In the genomic region with DNA sequence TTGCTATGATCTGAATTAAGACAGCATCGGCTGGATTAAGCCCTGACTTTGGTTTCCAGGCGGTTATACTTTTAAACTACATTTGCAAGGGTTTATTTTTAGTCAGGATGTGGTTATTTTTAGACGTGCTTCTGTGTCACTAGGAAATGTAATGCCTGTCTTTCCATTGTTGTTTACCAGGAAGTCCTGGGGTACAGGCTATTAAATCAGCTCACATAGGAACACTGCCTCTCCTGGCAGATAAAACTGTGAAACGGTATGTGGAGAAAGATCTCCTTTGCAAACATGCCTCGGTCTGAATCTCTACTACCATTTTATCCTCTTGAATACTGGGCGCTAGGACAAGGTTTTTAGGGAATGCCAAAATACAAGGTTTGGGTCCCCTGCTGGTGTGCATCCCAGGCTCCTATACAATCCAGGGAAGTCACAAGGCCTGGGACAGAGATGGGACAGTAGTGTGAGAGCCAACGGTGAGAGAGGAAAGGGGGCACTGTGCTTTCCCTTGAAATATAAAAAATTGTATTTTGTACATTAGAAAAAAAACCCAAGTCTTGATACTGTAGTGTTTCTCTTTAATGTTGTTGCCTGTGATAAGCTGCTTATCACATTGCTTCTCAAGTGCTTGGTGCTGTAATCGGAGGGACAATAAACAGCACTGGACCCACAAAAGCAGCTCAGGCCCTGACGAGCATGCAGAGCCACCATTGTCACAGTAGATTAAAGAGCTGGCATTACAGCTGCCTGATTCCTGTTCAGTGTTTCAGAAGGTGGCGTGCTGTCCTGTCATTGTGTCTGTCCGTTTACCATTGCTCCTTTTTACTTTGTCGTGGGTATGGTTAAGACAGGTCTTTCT, we compare ENCODE assay signal across 10 mouse cellular contexts. TPM values are rescaled to one million over a fixed set of nuclear protein-coding genes. Genes with fewer than 3 reads are reported as not detected.
DNase-seq lines count a peak whose midpoint lies in the region; ATAC-seq lines count a peak whose summit lies in the region.
"Had no signal": no experiment of that assay in that cellular context is flagged by ENCODE, and none has a peak within 500 bp of the region (broad histone marks: within the 10 kb centered on the region; RNA-seq: fewer than 3 reads in every experiment).

No protein-coding gene starts in this region.

- H3K27ac ChIP-seq in forebrain, embryonic 14.5 days (ENCODE audit: low read depth, low read length): no peak overlapping the region
- no peak overlapping the region for H3K27ac ChIP-seq in forebrain, embryonic 11.5 days (ENCODE audit: low read depth, low read length)
- peak overlapping the region; percentile 90 for H3K27ac ChIP-seq in heart, embryonic 16.5 days (ENCODE audit: low read length)
- H3K27ac ChIP-seq in liver, embryonic 15.5 days (replicated peaks): 0 out of 2 replicates have a peak overlapping the region, but pooled peaks have one; percentile 10

- no peaks in the 10 kb centered on the region for H3K9me3 ChIP-seq in forebrain, embryonic 14.5 days (replicated peaks; ENCODE audit: control insufficient read depth, low read length)
- H3K9me3 ChIP-seq in forebrain, embryonic 11.5 days (ENCODE audit: control insufficient read depth, low read length): no peaks in the 10 kb centered on the region
- no peaks in the 10 kb centered on the region for H3K9me3 ChIP-seq in heart, embryonic 16.5 days (replicated peaks; ENCODE audit: control insufficient read depth, low read length)
- H3K9me3 ChIP-seq in liver, embryonic 15.5 days (replicated peaks): no peaks in the 10 kb centered on the region

- no peak overlapping the region for H3K4me2 ChIP-seq in forebrain, embryonic 14.5 days (ENCODE audit: low read length)
- no peak overlapping the region for H3K4me2 ChIP-seq in forebrain, embryonic 11.5 days (ENCODE audit: low read depth, low read length, severe bottlenecking)
- peak overlapping the region; percentile 36 for H3K4me2 ChIP-seq in heart, embryonic 16.5 days (ENCODE audit: low read depth, low read length)
- H3K4me2 ChIP-seq in liver, embryonic 15.5 days: no peak overlapping the region; the same call in 1 of the 2 replicates

- peak; percentile 32 for DNase-seq in forebrain, embryonic 14.5 days (ENCODE audit: low spot score)
- no peak for DNase-seq in forebrain, embryonic 11.5 days (ENCODE audit: low spot score)
- peak; percentile 16 for DNase-seq in adipocyte (ENCODE audit: low spot score)
- no peak for DNase-seq in adrenal gland, adult 18-20 months (ENCODE audit: low spot score in 2 of 2)
- DNase-seq in ovary, postnatal 36 days (ENCODE audit: low spot score): no peak
- DNase-seq in thymus, postnatal 10 days (ENCODE audit: low spot score in 2 of 2): no peak
- DNase-seq: gastrocnemius, postnatal 25 days; thymus, postnatal 36 days had no signal

- peaks cover 23% of the 10 kb centered on the region for H3K36me3 ChIP-seq in forebrain, embryonic 14.5 days (ENCODE audit: control insufficient read depth, insufficient read depth, low read length)
- H3K36me3 ChIP-seq in forebrain, embryonic 11.5 days (ENCODE audit: control insufficient read depth, insufficient read depth, low read length): no peaks in the 10 kb centered on the region
- H3K36me3 ChIP-seq in heart, embryonic 16.5 days (ENCODE audit: control insufficient read depth, insufficient read depth): peaks cover 17% of the 10 kb centered on the region
- peaks cover 24% of the 10 kb centered on the region for H3K36me3 ChIP-seq in liver, embryonic 15.5 days (replicated peaks)

- no peak overlapping the region for H3K4me3 ChIP-seq in forebrain, embryonic 14.5 days (ENCODE audit: low read depth, low read length)
- H3K4me3 ChIP-seq in forebrain, embryonic 11.5 days (ENCODE audit: low read depth, low read length): no peak overlapping the region
- no peak overlapping the region; the same call in 1 of the 2 replicates for H3K4me3 ChIP-seq in heart, embryonic 16.5 days (ENCODE audit: low read length)
- no peak overlapping the region for H3K4me3 ChIP-seq in liver, embryonic 15.5 days (replicated peaks)

- no peaks in the 10 kb centered on the region for H3K27me3 ChIP-seq in forebrain, embryonic 14.5 days (replicated peaks; ENCODE audit: control insufficient read depth, insufficient read depth, low read length)
- H3K27me3 ChIP-seq in forebrain, embryonic 11.5 days (ENCODE audit: control insufficient read depth, insufficient read depth, low read length): no peaks in the 10 kb centered on the region
- no peaks in the 10 kb centered on the region for H3K27me3 ChIP-seq in heart, embryonic 16.5 days (ENCODE audit: control insufficient read depth, insufficient read depth, low read length)
- H3K27me3 ChIP-seq in liver, embryonic 15.5 days: no peaks in the 10 kb centered on the region

- WGBS in forebrain, embryonic 14.5 days: 31% methylated on average over 12 of the region's 12 CpGs
- 39% methylated on average over 12 of the region's 12 CpGs for WGBS in forebrain, embryonic 11.5 days
- WGBS in heart, embryonic 16.5 days: 26% methylated on average over 12 of the region's 12 CpGs
- WGBS in liver, embryonic 15.5 days (ENCODE audit: insufficient replicate concordance): 33% methylated on average over 12 of the region's 12 CpGs

- peaks cover 7% of the 10 kb centered on the region; the same call in 1 of the 2 replicates for H3K4me1 ChIP-seq in forebrain, embryonic 14.5 days (ENCODE audit: control insufficient read depth, insufficient read depth, low read length)
- H3K4me1 ChIP-seq in forebrain, embryonic 11.5 days (replicated peaks; ENCODE audit: control insufficient read depth, insufficient read depth, low read length): peaks cover 1% of the 10 kb centered on the region; the same call in 1 of the 2 replicates
- H3K4me1 ChIP-seq in heart, embryonic 16.5 days (ENCODE audit: control insufficient read depth, insufficient read depth, low read length): peaks cover 33% of the 10 kb centered on the region
- peaks cover 17% of the 10 kb centered on the region for H3K4me1 ChIP-seq in liver, embryonic 15.5 days (replicated peaks)

- ATAC-seq in forebrain, embryonic 14.5 days: no peak
- no peak for ATAC-seq in forebrain, embryonic 11.5 days (replicated peaks; ENCODE audit: low FRiP score)
- peak; percentile 75 for ATAC-seq in heart, embryonic 16.5 days (replicated peaks; ENCODE audit: extremely low read depth, insufficient read depth, low FRiP score)
- peak; percentile 60 for ATAC-seq in liver, embryonic 15.5 days (ENCODE audit: insufficient read depth)

- H3K9ac ChIP-seq in forebrain, embryonic 14.5 days (ENCODE audit: low read length): peak overlapping the region; percentile 10; the same call in 1 of the 2 replicates
- no peak overlapping the region for H3K9ac ChIP-seq in forebrain, embryonic 11.5 days (ENCODE audit: low read length)
- peak overlapping the region; percentile 16 for H3K9ac ChIP-seq in heart, embryonic 16.5 days (ENCODE audit: low read length)
- H3K9ac ChIP-seq in liver, embryonic 15.5 days: no peak overlapping the region

RNA-seq across cellular contexts. Expression of gene Ric8b, which starts 51.7 kb away (rescaled TPM):
- 31.2 and 36.8 TPM in 2 replicates for polyA plus RNA-seq in forebrain, embryonic 14.5 days (2014; fragmentation: Nextera tagmentation; extraction: Ambion mirVana)
- polyA plus RNA-seq in forebrain, embryonic 11.5 days (2014; fragmentation: Nextera tagmentation; extraction: Ambion mirVana): 22.4 and 27.4 TPM in 2 replicates
- 15.7 and 16.1 TPM in 2 replicates for polyA plus RNA-seq in heart, embryonic 16.5 days (2015; fragmentation: Nextera tagmentation; extraction: Ambion mirVana)
- 3.6 and 3.8 TPM in 2 replicates for polyA plus RNA-seq in liver, embryonic 15.5 days (2015; fragmentation: Nextera tagmentation; extraction: Ambion mirVana)
- total RNA-seq in adrenal gland, adult 18-20 months (2021): 10 to 100 TPM; 33.6 to 42.4 TPM

Comparison
In these comparisons a context has a peak if more than half of its experiments do, and no peak if none do; other contexts are left out.
1. DNase-seq: peak in forebrain, embryonic 14.5 days (single experiment) and adipocyte (single experiment); none in forebrain, embryonic 11.5 days (single experiment), adrenal gland, adult 18-20 months (0 of 2), ovary, postnatal 36 days (single experiment) and thymus, postnatal 10 days (0 of 2).
2. H3K9ac ChIP-seq: peak in forebrain, embryonic 14.5 days (single experiment) and heart, embryonic 16.5 days (single experiment); none in forebrain, embryonic 11.5 days (single experiment) and liver, embryonic 15.5 days (single experiment).
3. ATAC-seq: peak in heart, embryonic 16.5 days (single experiment) and liver, embryonic 15.5 days (single experiment); none in forebrain, embryonic 14.5 days (single experiment) and forebrain, embryonic 11.5 days (single experiment).
4. H3K27ac ChIP-seq: peak in heart, embryonic 16.5 days (single experiment) and liver, embryonic 15.5 days (single experiment); none in forebrain, embryonic 14.5 days (single experiment) and forebrain, embryonic 11.5 days (single experiment).